In the genomic region with DNA sequence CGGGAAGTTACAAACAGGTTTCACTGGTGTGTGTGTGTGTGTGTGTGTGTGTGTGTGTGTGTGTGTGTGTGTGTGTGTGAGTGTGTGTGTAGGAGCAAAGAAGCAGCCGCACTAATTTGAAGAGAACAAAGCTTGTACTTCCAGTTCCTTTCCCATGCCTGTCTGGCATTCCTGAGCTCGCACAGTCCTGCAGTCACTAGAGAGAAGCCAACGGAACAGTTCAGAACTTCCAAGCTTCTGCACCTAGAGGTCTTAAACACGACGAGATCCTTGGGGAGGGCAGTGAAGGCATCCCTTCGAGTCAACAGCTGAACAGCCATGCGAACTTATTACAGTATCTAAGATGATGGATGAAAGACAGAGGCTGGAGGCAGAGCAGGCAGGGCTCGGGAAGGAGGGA, we compare ENCODE assay signal across 16 mouse cellular contexts.
DNase-seq lines count a peak whose midpoint lies in the region; ATAC-seq and TF ChIP-seq lines count a peak whose summit lies in the region.
"Had no signal": no experiment of that assay in that cellular context is flagged by ENCODE, and none has a peak within 500 bp of the region (broad histone marks: within the 10 kb centered on the region; RNA-seq: fewer than 3 reads in every experiment).

No protein-coding gene starts in this region.

- H3K9ac ChIP-seq in heart, embryonic 12.5 days = no peak overlapping the region
- no peak overlapping the region; the same call in 1 of the 2 replicates for H3K9ac ChIP-seq in lung, embryonic 14.5 days
- no peak overlapping the region for H3K9ac ChIP-seq in heart, embryonic 16.5 days (ENCODE audit: low read length)
- H3K9ac ChIP-seq: forebrain, embryonic 13.5 days; hindbrain, embryonic 15.5 days; liver, embryonic 13.5 days; midbrain, embryonic 15.5 days had no signal

- H3K4me2 ChIP-seq in heart, embryonic 12.5 days = peak overlapping the region; percentile 48
- H3K4me2 ChIP-seq in lung, embryonic 14.5 days = 0 out of 2 replicates have a peak overlapping the region, but pooled peaks have one; percentile 25
- peak overlapping the region; percentile 17; the same call in 1 of the 2 replicates for H3K4me2 ChIP-seq in heart, embryonic 16.5 days (ENCODE audit: low read depth, low read length)
- H3K4me2 ChIP-seq: forebrain, embryonic 13.5 days; hindbrain, embryonic 15.5 days; liver, embryonic 13.5 days; midbrain, embryonic 15.5 days had no signal

- H3K36me3 ChIP-seq in heart, embryonic 12.5 days = no peaks in the 10 kb centered on the region
- H3K36me3 ChIP-seq in lung, embryonic 14.5 days (ENCODE audit: insufficient read depth) = no peaks in the 10 kb centered on the region
- H3K36me3 ChIP-seq in heart, embryonic 16.5 days (ENCODE audit: control insufficient read depth, insufficient read depth) = no peaks in the 10 kb centered on the region
- H3K36me3 ChIP-seq: hindbrain, embryonic 15.5 days; liver, embryonic 13.5 days; midbrain, embryonic 15.5 days had no signal

- no peaks in the 10 kb centered on the region for H3K27me3 ChIP-seq in heart, embryonic 12.5 days (replicated peaks)
- no peaks in the 10 kb centered on the region for H3K27me3 ChIP-seq in lung, embryonic 14.5 days (ENCODE audit: insufficient read depth, low read length)
- H3K27me3 ChIP-seq in heart, embryonic 16.5 days (ENCODE audit: control insufficient read depth, insufficient read depth, low read length) = no peaks in the 10 kb centered on the region
- H3K27me3 ChIP-seq: forebrain, embryonic 13.5 days; hindbrain, embryonic 15.5 days; liver, embryonic 13.5 days; midbrain, embryonic 15.5 days had no signal

- ATAC-seq in heart, embryonic 12.5 days (ENCODE audit: insufficient number of reproducible peaks, low FRiP score) = peak; percentile 29; the same call in 1 of the 2 replicates
- peak; percentile 56 for ATAC-seq in lung, embryonic 14.5 days (ENCODE audit: insufficient read depth)
- no peak for ATAC-seq in heart, embryonic 16.5 days (replicated peaks; ENCODE audit: extremely low read depth, insufficient read depth, low FRiP score)
- ATAC-seq: forebrain, embryonic 13.5 days; intestine, postnatal 0 days; midbrain, embryonic 15.5 days had no signal

- H3K9me3 ChIP-seq in heart, embryonic 12.5 days (replicated peaks) = no peaks in the 10 kb centered on the region
- H3K9me3 ChIP-seq in lung, embryonic 14.5 days (ENCODE audit: low read depth, low read length) = no peaks in the 10 kb centered on the region
- H3K9me3 ChIP-seq in heart, embryonic 16.5 days (replicated peaks; ENCODE audit: control insufficient read depth, low read length) = no peaks in the 10 kb centered on the region
- H3K9me3 ChIP-seq: forebrain, embryonic 13.5 days; hindbrain, embryonic 15.5 days; liver, embryonic 13.5 days; midbrain, embryonic 15.5 days had no signal

- no peak for DNase-seq in heart, postnatal 10 days
- DNase-seq in lung, embryonic 14.5 days = peak; percentile 46
- DNase-seq in lung, adult 18-20 months = no peak
- DNase-seq in brain, adult 2 months (ENCODE audit: low read depth, low spot score) = peak; percentile 27
- DNase-seq in layer of hippocampus, postnatal 25 days (ENCODE audit: extremely low spot score in 1 of 2, low spot score in 1 of 2) = no peak
- no peak for DNase-seq in spleen, postnatal 14 days (ENCODE audit: low spot score in 2 of 2)
- DNase-seq: cerebellum, adult 11 months; liver, embryonic 13.5 days; right cerebral cortex, postnatal 4 days; thymus, postnatal 36 days had no signal

- H3K27ac ChIP-seq in heart, embryonic 12.5 days (ENCODE audit: poor library complexity, severe bottlenecking) = 0 out of 2 replicates have a peak overlapping the region, but pooled peaks have one; percentile 38
- no peak overlapping the region for H3K27ac ChIP-seq in lung, embryonic 14.5 days (ENCODE audit: low read depth)
- no peak overlapping the region for H3K27ac ChIP-seq in heart, embryonic 16.5 days (ENCODE audit: low read length)
- H3K27ac ChIP-seq: forebrain, embryonic 13.5 days; hindbrain, embryonic 15.5 days; liver, embryonic 13.5 days; midbrain, embryonic 15.5 days had no signal

- no peak for TF ChIP-seq CTCF in lung, embryonic 14.5 days (IDR thresholded peaks at IDR 0.05; ENCODE audit: low read depth)

- 35% methylated on average over 8 of the region's 9 CpGs for WGBS in heart, embryonic 12.5 days
- 9% methylated on average over 9 of the region's 9 CpGs for WGBS in lung, embryonic 14.5 days
- 30% methylated on average over 8 of the region's 9 CpGs for WGBS in heart, embryonic 16.5 days

- H3K4me3 ChIP-seq in heart, embryonic 12.5 days = no peak overlapping the region
- H3K4me3 ChIP-seq in lung, embryonic 14.5 days (ENCODE audit: low read depth, low read length) = no peak overlapping the region
- H3K4me3 ChIP-seq in heart, embryonic 16.5 days (ENCODE audit: low read length) = no peak overlapping the region
- H3K4me3 ChIP-seq: forebrain, embryonic 13.5 days; hindbrain, embryonic 15.5 days; liver, embryonic 13.5 days; midbrain, embryonic 15.5 days had no signal

- H3K4me1 ChIP-seq in heart, embryonic 12.5 days (replicated peaks) = peaks cover 10% of the 10 kb centered on the region
- H3K4me1 ChIP-seq in lung, embryonic 14.5 days (ENCODE audit: insufficient read depth) = no peaks in the 10 kb centered on the region
- H3K4me1 ChIP-seq in heart, embryonic 16.5 days (ENCODE audit: control insufficient read depth, insufficient read depth, low read length) = peaks cover 2% of the 10 kb centered on the region; the same call in 1 of the 2 replicates
- H3K4me1 ChIP-seq: forebrain, embryonic 13.5 days; hindbrain, embryonic 15.5 days; liver, embryonic 13.5 days; midbrain, embryonic 15.5 days had no signal

- intact Hi-C loops in heart, postnatal 10 days (cut with DNase I) = no loop called here

Comparison
In these comparisons a context has a peak if more than half of its experiments do, and no peak if none do; other contexts are left out.
1. DNase-seq: peak in lung, embryonic 14.5 days (single experiment) and brain, adult 2 months (single experiment); none in heart, postnatal 10 days (0 of 2), lung, adult 18-20 months (0 of 2), layer of hippocampus, postnatal 25 days (0 of 2) and spleen, postnatal 14 days (0 of 2).
2. Peak in every context shown above with its lines, with median percentiles within 50 percentile points of each other: H3K4me2 ChIP-seq.